Mouse (Mus musculus): ENCODE data around the gene Slamf9.

DNA sequence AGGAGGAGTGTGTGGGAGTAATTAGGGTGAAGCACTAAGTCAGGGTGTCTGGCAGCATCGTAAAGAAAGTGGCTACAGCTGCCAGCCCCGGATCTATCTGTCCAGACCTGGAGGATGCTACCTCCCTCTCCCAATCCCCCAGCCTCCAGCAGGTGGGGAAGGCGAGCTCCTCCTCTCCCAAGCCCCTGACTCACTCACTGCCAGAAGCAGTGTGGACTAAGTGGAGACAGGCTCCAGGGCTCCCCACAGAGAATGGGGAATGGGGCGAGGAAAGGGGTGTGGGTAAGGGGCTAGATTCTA is 8.2 kb downstream of the Slamf9 start:
- TF ChIP-seq POLR2A (IDR thresholded peaks at IDR 0.05; ENCODE audit: control insufficient read depth, low read depth, low read length) (no peak), CTCF (IDR thresholded peaks at IDR 0.05; ENCODE audit: control insufficient read depth, insufficient read depth, insufficient replicate concordance, low read depth, low read length) (no peak)
